Mouse (Mus musculus): ENCODE results near the gene Tcl1b5.
"Not testable (repeated sequence)": the region's sequence is repeated elsewhere in the genome, so short reads cannot be mapped to it uniquely, and the experiment has no call there.

The Tcl1b5 gene

GRCm38 (mm10) chr12:105176044-105176443 lies at the start of gene Tcl1b5:
Gene Tcl1b5 (plus strand): TSS chr12:105176344.
- in situ Hi-C loops (cut with MboI, MseI): not testable (repeated sequence)

DNA sequence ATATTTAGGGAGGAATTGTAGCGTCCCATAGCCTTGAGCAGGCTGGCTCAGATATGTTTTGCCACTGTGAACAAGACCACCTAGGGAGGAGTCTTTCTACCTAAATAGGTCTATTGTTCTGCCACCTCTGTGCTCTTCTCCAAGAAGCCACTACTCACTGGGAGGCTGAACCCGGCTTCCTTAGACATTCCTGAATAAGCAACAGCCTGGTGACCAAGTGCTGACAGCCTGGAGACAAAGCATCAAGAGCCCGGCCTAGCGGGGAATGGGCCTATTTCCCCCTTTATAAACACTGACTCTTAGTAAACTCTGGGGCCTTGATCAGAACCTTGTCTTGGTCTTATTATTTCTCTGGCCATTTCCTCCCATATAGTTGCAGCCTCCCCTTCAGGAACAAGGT lies 49.6 kb upstream of the Tcl1b5 start:
- in situ Hi-C loops (cut with MboI, MseI): no loop called here

GRCm38 (mm10) chr12:105127607-105128006 lies 48.5 kb upstream of the Tcl1b5 start:
- in situ Hi-C loops (cut with MboI, MseI): no loop called here

- in situ Hi-C loops (cut with MboI, MseI): not testable (repeated sequence)
Observed at GRCm38 (mm10) chr12:105129494-105130205, 46.5 kb upstream of the Tcl1b5 start.

GRCm38 (mm10) chr12:105134167-105134566 lies 42.0 kb upstream of the Tcl1b5 start:
- in situ Hi-C loops (cut with MboI, MseI): not testable (repeated sequence)

DNA sequence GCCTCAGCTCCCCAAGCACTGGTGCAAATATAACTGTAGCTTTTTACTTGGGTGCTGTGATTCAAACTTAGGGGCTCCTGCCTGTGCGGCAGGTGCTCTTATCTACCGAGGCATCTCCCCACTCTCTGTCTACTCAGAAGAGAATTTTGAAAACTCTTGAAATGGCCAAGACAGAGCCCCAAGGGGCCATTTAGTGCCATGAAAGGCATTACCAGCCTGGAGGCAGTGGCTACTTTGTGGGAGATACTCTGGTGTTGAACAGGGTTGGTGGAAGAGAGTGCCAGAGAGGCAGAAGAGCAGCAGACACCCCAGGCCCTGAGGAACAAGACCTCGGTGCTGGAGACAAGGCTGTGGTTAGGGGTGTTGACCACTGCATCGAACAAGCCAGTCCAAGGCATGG lies 41.3 kb upstream of the Tcl1b5 start:
- in situ Hi-C loops (cut with MboI, MseI): not testable (repeated sequence)

- in situ Hi-C loops (cut with MboI, MseI): not testable (repeated sequence)
Observed at GRCm38 (mm10) chr12:105137729-105138128, 38.4 kb upstream of the Tcl1b5 start.

GRCm38 (mm10) chr12:105143096-105143495 lies 33.0 kb upstream of the Tcl1b5 start:
- in situ Hi-C loops (cut with MboI, MseI): no loop called here

DNA sequence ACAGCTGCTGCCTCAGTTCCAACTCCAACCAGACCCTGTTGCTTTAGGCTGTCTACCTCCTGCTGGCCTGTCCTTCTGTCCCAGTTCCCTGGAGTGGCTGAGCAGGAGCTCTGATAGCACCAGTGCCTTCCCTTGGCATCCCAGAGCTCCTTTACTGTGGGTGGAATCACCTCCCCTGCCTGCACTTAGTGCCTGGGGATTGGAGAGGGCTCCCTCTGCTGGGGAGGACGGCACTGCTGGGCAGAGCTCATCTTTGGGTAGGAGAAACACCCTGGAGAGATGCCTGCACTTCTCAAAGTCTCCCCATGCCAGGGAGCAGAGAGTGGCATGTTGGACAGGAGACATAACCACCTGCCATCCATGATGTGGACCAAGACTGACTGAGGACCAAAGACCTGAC lies 31.2 kb upstream of the Tcl1b5 start:
- in situ Hi-C loops (cut with MboI, MseI): not testable (repeated sequence)

DNA sequence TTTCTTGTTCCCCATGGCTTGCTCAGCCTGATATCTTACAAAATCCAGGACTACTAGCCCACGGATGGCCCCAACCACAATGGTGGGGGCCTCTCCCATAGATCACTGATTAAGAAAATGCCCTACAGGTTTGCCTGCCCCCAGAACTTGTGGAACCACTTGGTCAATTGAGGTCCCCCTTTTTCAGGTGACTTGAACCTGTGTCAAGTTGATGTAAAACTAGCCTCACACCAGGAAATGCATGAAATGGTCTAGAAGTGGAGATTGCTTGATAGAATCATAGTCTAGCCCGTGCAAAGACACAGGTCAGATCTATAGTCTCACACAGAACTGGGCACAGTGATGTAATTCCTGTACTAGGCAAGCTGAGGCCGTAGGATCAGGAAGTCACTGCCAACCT lies 30.4 kb upstream of the Tcl1b5 start, which contains the start of gene Tcl1b2:
Gene Tcl1b2, plus strand, starts transcription at position 301 of the 400 bp plus-strand sequence.
- in situ Hi-C loops (cut with MboI, MseI): no loop called here

DNA sequence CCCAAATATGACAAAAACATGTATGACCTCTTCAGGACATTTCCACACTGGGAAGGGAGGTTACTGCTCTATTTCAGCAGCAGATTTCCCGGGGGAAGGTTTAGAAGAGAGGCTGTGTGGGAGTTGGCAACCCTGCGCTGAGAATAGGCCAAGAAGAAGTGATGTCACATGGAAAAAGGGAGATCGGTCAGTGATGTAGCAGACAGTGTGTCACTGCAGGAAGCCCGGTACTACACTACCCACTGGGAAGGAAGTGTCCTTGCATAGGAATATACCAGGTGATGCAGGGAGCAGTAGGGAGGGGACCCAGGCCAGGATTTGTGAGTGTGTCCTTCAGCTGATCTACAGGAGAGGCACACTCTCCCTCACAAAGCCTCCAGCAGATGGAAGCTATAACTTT lies 20.9 kb upstream of the Tcl1b5 start:
- in situ Hi-C loops (cut with MboI, MseI): not testable (repeated sequence)

DNA sequence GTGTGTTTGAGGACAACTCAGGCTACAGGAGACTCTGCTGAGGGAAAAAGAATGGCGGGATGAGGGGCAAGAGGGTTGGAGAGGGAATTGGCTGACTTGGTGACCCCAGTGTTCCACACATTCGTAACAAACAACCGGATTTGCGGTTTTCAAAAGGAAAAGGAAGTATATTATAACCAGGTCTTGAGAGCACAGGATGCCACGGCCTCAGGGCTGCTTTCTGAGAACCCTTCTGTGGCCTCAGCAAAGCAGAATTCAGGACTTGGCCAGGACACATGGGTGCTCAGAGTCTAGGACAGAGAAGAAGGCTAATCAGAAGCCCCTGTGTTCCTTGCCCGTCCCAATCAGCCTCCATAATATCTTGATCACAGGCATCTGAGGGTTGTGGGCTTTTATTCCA lies 17.3 kb upstream of the Tcl1b5 start:
- in situ Hi-C loops (cut with MboI, MseI): no loop called here

DNA sequence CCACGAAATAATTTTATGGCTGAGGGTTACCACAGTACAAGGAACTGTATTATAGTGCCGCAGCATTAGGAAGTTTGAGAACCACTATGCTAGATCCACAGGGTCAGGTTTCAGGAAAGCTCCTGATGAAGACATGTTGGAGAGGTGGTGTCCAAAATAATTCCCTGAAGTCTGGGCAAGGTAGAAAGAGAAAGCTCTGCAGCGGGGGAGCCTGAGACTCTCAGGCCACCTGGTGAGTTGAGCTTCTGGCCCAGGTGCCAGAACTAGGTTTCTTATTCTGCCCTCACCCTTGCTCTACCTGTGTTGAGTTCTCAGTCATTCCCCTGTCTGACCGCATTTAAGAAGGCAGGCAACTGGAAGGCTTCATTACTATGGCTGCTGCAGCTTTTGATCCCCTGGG lies 16.8 kb upstream of the Tcl1b5 start, which contains the start of gene Tcl1b1:
Gene Tcl1b1, plus strand, starts transcription at position 301 of the 400 bp plus-strand sequence.
- in situ Hi-C loops (cut with MboI, MseI): no loop called here

DNA sequence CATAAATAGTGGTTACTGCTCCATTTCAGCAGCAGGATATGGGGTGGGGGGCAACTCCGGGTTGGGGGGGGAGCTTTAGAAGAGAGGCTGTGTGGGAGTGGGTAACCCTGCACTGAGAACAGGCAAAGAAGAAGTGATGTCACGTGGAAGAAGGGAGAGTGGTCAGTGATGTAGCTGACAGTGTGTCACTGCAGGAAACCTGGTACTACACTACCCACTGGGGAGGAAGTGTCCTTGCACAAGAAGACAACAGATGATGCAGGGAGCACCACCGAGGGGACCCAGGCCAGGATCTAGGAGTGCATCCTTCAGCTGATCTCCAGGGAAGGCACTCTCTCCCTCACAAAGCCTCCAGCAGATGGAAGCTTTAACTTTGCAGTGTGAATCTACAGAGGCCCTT lies 9.4 kb upstream of the Tcl1b5 start:
- in situ Hi-C loops (cut with MboI, MseI): no loop called here

GRCm38 (mm10) chr12:105173366-105173765 lies 2.8 kb upstream of the Tcl1b5 start:
- in situ Hi-C loops (cut with MboI, MseI): no loop called here

DNA sequence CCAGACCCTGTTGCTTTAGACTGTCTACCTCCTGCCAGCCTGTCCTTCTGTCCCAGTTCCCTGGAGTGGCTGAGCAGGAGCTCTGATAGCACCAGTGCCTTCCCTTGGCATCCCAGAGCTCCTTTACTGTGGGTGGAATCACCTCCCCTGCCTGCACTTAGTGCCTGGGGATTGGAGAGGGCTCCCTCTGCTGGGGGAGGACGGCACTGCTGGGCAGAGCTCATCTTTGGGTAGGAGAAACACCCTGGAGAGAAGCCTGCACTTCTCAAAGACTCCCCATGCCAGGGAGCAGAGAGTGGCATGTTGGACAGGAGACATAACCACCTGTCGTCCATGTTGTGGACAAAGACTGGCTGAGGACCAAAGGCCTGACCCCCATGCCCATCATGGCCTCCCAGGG lies 1.8 kb upstream of the Tcl1b5 start:
- in situ Hi-C loops (cut with MboI, MseI): not testable (repeated sequence)

- in situ Hi-C loops (cut with MboI, MseI): not testable (repeated sequence)
Observed at GRCm38 (mm10) chr12:105181040-105181644, 5.0 kb downstream of the Tcl1b5 start.

- in situ Hi-C loops (cut with MboI, MseI): not testable (repeated sequence)
Observed at GRCm38 (mm10) chr12:105188980-105189379, 12.8 kb downstream of the Tcl1b5 start.

GRCm38 (mm10) chr12:105190743-105191142 lies 14.6 kb downstream of the Tcl1b5 start, which contains the start of gene Tcl1b3:
Gene Tcl1b3 (plus strand): TSS chr12:105191043.
- in situ Hi-C loops (cut with MboI, MseI): not testable (repeated sequence)

GRCm38 (mm10) chr12:105199684-105200497 lies 23.7 kb downstream of the Tcl1b5 start:
- in situ Hi-C loops (cut with MboI, MseI): not testable (repeated sequence)

DNA sequence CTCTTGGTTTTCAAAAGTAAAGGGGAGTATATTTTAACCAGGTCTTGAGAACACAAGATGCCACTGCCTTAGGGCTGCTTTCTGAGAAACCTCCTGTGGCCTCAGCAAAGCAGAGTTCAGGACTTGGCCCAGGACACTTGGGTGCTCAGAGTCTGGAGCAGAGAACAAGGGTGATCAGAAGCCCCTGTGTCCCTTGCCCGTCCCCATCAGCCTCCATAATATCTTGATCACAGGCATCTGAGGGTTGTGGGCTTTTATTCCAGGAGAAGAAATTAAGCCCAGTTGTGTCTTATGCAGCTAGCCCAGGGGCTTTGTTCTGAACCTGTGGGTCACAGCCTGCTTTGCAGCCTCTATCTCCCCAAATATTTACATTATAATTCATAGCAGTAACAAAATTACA lies 25.5 kb downstream of the Tcl1b5 start, which contains the start of gene Tcl1b4:
Gene Tcl1b4, plus strand, starts transcription at position 301 of the 400 bp plus-strand sequence.
- in situ Hi-C loops (cut with MboI, MseI): not testable (repeated sequence)

GRCm38 (mm10) chr12:105207071-105207470 lies 30.9 kb downstream of the Tcl1b5 start:
- in situ Hi-C loops (cut with MboI, MseI): no loop called here
